Mouse (Mus musculus): ENCODE results near the gene Prrt1.

The Prrt1 gene

DNA sequence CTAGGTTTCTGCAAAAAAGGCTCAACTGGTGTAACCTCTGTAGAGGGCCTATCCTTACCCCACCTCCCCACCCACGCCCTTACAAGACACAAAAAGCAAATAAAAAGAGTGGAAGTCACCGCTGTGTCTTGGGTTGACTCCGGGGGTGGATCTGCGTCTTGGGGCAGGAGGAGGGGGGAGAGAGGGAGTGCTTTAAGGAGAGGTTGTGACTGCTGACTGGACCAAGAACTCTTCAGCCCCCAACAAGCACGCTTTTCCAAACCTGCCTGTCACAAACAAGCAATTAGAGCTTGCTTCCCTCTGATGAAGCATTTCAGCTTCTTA lies 727 bp upstream of the Prrt1 start:
- DNase-seq (ENCODE audit: low spot score) = no peak

DNA sequence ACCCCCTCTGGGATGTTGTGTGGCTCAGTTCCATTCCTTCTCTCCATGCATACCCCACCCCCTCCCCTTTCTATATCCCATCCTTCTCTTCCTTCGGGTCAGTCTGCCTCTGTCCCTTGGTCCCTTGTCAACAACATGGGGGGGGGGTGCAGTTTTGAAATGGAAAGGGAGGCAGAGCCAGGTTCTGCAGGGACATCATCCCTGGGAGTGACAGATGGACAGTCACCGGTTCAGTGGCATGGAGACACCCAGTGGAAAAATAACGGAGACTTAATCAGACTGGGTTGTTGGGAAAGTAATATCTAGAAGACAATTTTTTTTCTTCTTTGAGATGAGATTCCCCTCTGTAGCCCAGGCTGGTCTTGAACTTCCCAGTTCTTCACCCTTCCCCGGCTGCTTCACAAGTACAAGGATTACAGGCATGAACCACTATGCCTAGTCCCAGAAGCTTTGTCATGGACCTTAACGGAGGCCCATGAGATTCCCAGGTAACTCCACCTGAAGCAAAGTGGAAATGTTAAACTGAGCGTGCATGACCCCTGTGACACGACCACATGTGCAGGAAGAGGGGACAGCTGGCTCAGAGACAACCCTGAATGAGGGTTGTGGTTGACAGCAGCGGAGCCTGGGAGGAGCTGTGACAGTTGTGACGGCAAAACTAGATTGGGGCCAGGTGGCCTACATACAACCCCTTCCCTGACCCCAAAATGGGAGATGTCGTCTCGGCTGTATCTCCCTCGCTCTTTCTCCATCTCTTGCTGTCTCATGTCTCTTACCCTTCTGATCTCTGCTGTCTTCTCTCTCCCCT lies 667 bp downstream of the Prrt1 start:
- no peak for DNase-seq (ENCODE audit: low spot score)

DNA sequence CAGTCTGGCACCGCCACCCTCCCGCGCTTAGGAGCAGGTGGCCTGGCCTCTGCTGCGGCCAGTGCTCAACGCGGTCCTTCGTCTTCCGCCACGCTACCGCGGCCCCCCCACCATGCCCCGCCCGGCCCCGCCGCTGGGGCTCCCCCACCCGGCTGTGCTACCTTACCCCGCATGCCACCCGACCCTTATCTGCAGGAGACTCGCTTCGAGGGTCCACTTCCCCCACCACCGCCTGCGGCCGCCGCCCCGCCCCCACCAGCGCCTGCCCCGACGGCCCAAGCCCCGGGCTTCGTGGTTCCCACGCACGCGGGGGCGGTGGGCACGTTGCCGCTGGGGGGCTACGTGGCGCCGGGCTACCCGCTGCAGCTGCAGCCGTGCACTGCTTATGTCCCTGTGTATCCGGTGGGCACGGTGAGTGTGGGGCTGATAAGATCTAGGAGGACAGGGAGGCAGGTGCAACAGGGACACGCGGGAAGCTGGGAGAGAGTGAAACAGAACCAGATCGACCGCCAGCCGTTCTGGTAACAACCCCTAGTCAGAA lies 1.5 kb downstream of the Prrt1 start:
- DNase-seq (ENCODE audit: low spot score) = no peak

DNA sequence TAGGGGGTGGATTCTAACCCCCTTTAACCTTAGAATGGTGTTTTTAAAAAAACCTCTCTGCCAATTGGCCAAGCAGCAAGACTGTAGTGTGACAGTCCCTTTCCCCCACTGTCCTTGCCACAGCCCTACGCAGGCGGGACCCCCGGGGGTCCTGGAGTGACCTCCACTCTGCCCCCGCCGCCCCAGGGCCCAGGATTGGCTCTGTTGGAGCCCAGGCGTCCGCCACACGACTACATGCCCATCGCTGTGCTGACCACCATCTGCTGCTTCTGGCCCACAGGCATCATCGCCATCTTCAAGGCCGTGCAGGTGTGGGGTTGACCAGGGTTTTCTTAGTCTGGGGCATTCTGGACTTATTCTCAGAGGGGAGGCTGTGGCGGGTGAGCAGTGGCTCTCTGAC lies 2.3 kb downstream of the Prrt1 start:
- DNase-seq (ENCODE audit: low spot score) = no peak

DNA sequence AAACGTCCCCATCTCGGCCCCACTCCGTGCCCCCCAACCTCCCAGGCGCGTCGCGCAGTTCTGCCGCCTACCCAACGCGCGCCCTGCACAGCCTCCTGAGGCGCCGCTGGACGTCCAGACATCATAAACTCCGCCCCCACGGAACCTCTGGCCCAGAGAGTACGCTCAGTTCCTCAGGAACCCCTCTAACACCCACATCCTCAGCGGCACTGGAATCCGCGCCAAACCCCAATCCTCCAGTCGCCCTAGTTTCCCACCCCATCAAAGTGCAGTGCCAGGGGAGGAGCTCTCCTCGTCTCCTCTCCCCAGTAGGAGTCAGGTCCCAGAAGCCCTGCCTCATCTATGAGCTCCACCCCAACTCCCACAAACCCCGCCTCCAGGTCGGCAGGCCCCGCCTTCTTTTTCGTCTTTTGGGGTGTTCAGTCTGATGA lies 2.9 kb downstream of the Prrt1 start:
- peak; percentile 75 for DNase-seq (ENCODE audit: low spot score)

- no peak for DNase-seq (ENCODE audit: low spot score)
Measured at GRCm38 (mm10) chr17:34635671-34636070, 6.3 kb downstream of the Prrt1 start.

DNA sequence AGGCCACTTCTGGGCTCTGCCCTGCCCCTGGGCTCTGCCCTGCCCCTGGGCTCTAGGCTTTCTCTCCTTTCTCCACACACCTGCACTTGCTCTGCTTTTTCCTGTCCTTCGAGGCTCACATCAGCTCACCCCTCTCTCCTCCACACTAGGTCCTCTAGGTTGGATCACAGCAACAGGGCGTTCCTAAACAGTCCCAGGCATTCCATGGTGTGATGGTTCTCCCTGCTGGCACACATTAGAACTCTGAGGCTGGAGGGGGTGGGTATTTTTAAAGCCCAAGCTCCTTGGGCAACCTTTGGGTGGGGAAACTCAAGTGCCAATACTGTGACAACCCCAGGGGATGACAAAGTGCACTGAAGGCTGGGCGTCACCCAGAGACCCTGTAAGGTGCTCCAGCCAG lies 8.1 kb downstream of the Prrt1 start:
- no peak for DNase-seq (ENCODE audit: low spot score)

GRCm38 (mm10) chr17:34639461-34640255 lies 10.3 kb downstream of the Prrt1 start:
- DNase-seq (ENCODE audit: low spot score) = no peak

DNA sequence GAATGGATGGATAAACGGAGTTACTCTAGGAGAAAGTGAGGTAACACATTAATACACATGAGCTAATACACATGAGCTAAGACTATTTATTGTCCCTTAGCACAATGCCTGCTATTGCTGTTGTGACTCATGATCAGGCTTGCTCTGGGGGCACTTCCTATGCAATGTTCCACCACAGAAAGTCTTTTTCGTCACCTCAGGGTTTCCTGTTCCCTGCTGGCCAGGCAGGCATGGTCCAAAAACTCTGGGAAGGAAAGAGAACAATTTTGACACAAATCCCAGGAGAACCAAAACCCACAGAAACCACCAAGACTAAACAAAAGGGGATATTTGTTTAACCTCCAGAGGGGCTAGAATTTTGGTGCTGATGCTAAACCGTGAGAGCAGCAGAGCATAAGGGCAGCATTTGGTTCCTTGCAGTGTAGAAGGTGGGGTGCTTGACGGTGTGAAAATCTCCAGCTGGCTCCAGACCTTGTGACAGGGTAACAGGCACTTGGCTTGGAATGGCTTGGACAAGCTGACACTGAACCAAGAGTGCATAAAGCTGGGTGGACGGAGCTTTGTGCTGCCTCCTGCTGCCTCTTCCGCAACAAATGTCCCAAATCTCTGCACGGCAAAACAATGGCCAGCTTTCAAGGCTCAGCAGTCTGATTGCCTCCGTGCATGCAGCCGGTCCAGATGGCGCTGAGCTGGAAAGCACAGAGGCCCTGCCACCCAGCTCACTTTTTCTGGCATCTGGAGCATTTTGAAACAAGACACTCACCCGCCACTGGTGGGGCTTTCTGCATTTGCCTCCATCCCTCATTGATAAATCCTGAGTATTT lies 11.7 kb downstream of the Prrt1 start:
- DNase-seq (ENCODE audit: low spot score) = peak; percentile 70

DNA sequence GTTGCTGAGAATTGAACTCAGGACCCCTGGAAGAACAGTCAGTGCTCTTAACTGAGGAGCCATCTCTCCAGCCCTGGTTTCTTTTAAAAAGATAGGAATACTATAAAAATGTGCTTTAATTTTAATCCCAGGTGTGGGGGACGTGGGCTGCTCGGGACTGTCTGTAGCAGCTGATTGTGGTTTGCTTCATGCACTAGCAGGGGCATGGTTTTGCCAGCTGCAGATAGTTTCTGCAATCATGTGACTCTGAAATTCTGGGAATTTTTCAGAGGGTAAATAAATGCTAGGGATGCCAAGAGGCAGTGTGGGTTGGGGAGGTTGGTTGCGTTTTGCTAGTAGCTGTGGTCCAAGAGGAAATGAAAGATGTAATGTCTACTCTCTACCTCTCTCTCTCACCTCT lies 12.6 kb downstream of the Prrt1 start:
- DNase-seq (ENCODE audit: low spot score) = no peak

- DNase-seq (ENCODE audit: low spot score) = no peak
Measured at GRCm38 (mm10) chr17:34643379-34643778, 14.0 kb downstream of the Prrt1 start.

- DNase-seq (ENCODE audit: low spot score) = no peak
Measured at GRCm38 (mm10) chr17:34643944-34644343, 14.6 kb downstream of the Prrt1 start.

GRCm38 (mm10) chr17:34644608-34645007 lies 15.3 kb downstream of the Prrt1 start, which contains the start of gene Fkbpl:
TSS of gene Fkbpl (plus strand) at chr17:34644764.
- DNase-seq (ENCODE audit: low spot score) = peak; percentile 98

DNA sequence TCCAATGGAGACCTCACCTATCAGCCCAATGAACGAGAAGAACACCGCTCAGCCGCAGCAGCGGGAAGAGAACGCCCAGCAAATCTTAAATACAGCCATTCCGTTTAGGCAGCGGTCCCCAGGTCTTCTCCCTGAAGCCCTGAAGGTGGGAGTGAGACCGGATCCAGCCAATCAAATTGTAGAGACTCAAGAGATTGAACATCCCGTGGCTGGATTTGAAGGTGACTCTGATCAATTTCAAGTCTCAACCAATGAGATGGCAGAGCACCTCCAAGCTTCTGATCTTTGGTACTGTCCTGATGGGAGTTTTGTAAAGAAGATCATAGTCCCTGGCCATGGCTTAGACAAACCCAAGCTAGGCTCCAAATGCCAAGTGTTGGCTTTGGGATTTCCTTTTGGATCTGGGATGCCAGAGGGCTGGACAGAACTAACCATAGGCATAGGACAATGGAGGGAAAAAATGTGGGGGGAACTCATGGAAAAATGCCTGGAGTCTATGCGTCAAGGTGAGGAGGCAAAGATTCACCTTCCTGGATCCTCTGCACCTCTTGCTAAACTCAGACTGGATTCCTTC lies 16.0 kb downstream of the Prrt1 start:
- DNase-seq (ENCODE audit: low spot score) = no peak

GRCm38 (mm10) chr17:34645831-34646511 lies 16.6 kb downstream of the Prrt1 start:
- no peak for DNase-seq (ENCODE audit: low spot score)

DNA sequence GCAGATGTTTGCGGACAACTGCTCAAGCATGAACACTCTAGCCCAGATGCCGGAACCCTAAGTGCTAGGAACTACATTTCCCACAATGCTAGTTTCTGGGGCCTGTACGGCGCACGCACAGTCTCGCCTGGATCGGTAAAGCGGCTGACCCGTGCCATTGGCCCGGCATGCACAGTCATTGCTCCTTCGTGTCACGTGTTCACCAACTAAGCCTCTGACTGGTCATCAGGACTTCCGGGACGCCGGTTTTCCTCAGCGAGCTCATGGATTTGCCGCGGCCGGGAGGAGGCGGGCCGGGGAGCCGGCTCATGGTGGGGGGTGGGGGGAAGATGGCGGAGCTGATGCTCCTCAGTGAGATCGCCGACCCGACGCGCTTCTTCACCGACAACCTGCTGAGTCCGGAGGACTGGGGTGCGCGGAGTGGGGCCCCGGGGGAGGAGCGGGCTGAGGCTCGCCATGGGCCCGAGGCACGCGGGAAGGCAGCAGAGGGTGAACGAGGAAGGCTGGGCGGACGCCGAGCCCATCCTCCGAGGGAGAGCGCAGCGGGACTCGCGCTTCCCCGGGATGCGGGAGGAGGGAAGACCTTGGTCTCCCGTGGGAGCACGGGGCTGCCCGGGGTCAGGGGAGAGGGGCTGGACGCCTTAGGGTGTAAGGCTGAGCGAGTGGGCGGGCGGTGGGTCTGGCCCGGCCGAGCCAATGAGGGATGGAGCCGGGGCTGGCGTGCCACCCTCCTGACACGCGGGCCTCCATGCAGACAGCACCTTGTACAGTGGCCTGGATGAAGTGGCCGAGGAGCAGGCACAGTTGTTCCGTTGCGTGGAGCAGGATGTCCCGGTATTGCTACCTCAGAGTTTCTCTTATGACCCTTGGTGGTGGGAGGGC lies 17.8 kb downstream of the Prrt1 start, which contains the start of gene Atf6b:
Gene Atf6b, plus strand, starts transcription at position 241 of the 882 bp plus-strand sequence.
- DNase-seq (ENCODE audit: low spot score) = peak; percentile 98

DNA sequence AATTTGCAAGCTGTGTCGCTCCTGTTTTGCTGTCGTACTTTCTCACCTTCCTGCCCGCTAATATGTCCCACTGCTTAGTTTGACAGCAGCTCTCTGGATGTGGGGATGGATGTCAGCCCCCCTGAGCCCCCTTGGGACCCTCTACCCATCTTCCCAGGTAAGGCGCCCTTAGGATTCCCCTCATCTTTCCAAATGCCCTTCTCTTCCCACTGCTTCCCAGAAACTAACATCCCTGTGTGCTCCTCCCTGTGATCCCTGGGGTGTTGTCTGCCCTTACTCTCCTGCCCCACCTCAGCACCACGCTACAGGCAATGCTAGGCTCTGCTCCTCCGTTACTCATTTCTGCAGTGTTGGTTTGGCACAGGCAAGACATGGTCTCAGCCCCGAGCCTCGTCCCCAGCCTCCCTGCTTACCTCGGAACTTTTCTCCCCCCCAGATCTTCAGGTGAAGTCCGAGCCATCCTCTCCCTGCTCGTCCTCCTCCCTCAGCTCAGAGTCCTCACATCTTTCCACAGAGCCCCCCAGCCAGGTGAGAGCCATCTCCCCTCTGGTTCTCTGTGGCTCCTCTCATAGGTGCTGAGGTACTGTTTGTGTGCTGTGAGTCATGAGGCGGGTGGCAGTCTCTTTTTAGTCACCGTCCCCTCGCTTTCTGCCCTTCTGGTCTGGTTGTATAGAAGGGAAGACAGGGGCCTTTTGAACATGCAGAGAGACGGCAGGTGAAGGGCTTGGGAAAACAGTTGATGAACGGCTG lies 19.0 kb downstream of the Prrt1 start:
- no peak for DNase-seq (ENCODE audit: low spot score)

DNA sequence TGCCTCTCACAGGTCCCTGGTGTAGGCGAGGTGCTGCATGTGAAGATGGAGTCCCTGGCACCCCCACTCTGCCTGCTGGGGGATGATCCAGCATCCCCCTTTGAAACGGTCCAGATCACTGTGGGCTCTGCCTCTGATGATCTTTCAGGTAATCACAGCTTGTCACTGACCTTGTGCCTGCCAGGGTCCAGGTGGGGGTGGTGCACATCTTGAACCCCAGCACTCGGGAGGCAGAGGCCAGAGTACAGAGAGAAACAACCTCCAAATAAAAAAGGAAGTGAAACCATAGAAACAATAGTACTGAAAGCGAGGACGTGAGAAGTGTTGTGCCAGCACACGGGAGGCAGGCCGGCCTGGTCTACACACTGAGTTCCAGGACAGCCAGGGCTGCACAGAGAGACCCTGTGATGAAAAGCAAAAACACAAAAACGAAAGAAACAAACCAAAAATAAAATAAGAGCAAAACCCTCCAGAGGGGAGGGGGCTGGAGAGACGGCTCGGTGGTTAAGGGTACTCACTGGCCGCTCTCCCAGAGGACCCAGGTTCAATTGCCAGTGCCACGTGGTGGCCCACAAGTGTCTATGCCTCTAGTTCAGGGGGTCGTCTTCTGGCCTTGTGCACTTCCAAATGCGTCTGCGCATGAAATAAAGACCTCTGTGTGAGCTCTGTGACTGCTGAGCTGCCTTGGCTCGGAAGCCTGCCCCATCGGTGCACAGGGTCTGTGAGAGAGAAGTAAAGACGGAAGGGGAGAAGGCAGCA lies 20.0 kb downstream of the Prrt1 start:
- no peak for DNase-seq (ENCODE audit: low spot score)

DNA sequence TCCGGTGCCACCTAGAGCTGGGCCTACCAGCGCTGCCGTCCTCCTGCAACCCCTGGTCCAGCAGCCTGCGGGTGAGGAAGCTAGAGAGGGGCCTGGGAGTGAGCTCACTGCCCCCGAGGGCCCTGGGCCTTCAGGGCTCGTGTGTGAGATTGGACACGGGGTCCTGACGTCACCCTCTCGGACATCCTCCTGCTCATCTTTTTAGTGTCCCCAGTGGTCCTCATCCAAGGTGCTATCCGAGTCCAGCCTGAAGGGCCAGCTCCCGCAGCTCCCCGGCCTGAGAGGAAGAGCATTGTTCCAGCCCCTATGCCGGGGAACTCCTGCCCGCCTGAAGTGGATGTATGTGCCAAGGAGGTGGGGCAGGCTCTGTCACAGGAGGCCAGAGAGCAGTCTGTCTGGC lies 21.4 kb downstream of the Prrt1 start:
- no peak for DNase-seq (ENCODE audit: low spot score)
